In genomic region chr6:146108695-146109094, GRCm38 (mm10) we compare ENCODE assay signal across 17 mouse cellular contexts.
"Had no signal": no experiment of that assay in that cellular context is flagged by ENCODE, and none has a peak within 500 bp of the region (broad histone marks: within the 10 kb centered on the region; RNA-seq: fewer than 3 reads in every experiment).

No protein-coding gene starts in this region.

- H3K9ac ChIP-seq: intestine, embryonic 15.5 days; kidney, embryonic 15.5 days; liver, embryonic 12.5 days; liver, embryonic 15.5 days; midbrain, embryonic 12.5 days; midbrain, embryonic 15.5 days had no signal

- H3K36me3 ChIP-seq: intestine, embryonic 15.5 days; kidney, embryonic 15.5 days; liver, embryonic 12.5 days; liver, embryonic 15.5 days; midbrain, embryonic 12.5 days; midbrain, embryonic 15.5 days had no signal

- H3K4me2 ChIP-seq: intestine, embryonic 15.5 days; kidney, embryonic 15.5 days; liver, embryonic 12.5 days; liver, embryonic 15.5 days; midbrain, embryonic 12.5 days; midbrain, embryonic 15.5 days had no signal

- H3K27me3 ChIP-seq: intestine, embryonic 15.5 days; kidney, embryonic 15.5 days; liver, embryonic 12.5 days; liver, embryonic 15.5 days; midbrain, embryonic 12.5 days; midbrain, embryonic 15.5 days had no signal

- H3K9me3 ChIP-seq: intestine, embryonic 15.5 days; kidney, embryonic 15.5 days; liver, embryonic 12.5 days; liver, embryonic 15.5 days; midbrain, embryonic 15.5 days had no signal

- ATAC-seq: intestine, embryonic 15.5 days; liver, embryonic 12.5 days; midbrain, embryonic 15.5 days had no signal

- H3K27ac ChIP-seq: intestine, embryonic 15.5 days; kidney, embryonic 15.5 days; liver, embryonic 12.5 days; liver, embryonic 15.5 days; midbrain, embryonic 12.5 days; midbrain, embryonic 15.5 days had no signal

- H3K4me3 ChIP-seq: intestine, embryonic 15.5 days; kidney, embryonic 15.5 days; liver, embryonic 12.5 days; liver, embryonic 15.5 days; midbrain, embryonic 12.5 days; midbrain, embryonic 15.5 days had no signal

- DNase-seq: kidney, adult 11 months; kidney, adult 8-10 months; kidney, postnatal 10 days; kidney, postnatal 36 days; left cerebral cortex, postnatal 4 days; liver; lung, adult 18-20 months; lung, postnatal 10 days; lung, postnatal 4 days; thymus, adult 18-20 months; thymus, postnatal 36 days had no signal

- H3K4me1 ChIP-seq: intestine, embryonic 15.5 days; liver, embryonic 12.5 days had no signal
